Mouse (Mus musculus): ENCODE results near the gene Rgs16. TPM values are rescaled to one million over a fixed set of nuclear protein-coding genes. Genes with fewer than 3 reads are reported as not detected.

Gene Rgs16
- polyA plus RNA-seq, 1 experiment = 2.8 TPM

GRCm38 (mm10) chr1:153723426-153723825, 16.7 kb upstream of the Rgs16 start:
- TF ChIP-seq FOSL1 (IDR thresholded peaks at IDR 0.05; ENCODE audit: insufficient read depth, low read length, poor library complexity, severe bottlenecking) (no peak), MYOG (IDR thresholded peaks at IDR 0.05; ENCODE audit: control insufficient read depth, extremely low read depth, insufficient read length) (no peak), USF1 (IDR thresholded peaks at IDR 0.05; ENCODE audit: low read depth) (no peak), CTCF (IDR thresholded peaks at IDR 0.05; ENCODE audit: control insufficient read depth, insufficient read depth, insufficient read length) (no peak), CEBPB (IDR thresholded peaks at IDR 0.05; ENCODE audit: low read depth) (no peak), MYOD1 (IDR thresholded peaks at IDR 0.05; ENCODE audit: control insufficient read depth, insufficient read length, low read depth) (no peak), MAX (IDR thresholded peaks at IDR 0.05) (no peak)
- no peak overlapping the region for H3ac ChIP-seq (ENCODE audit: control insufficient read depth, insufficient read length, low read depth)
- H3K79me3 ChIP-seq (ENCODE audit: low read depth) = no peaks in the 10 kb centered on the region
- H3K79me2 ChIP-seq (ENCODE audit: control insufficient read depth, insufficient read depth) = no peaks in the 10 kb centered on the region
- no peaks in the 10 kb centered on the region for H3K27me3 ChIP-seq (ENCODE audit: control insufficient read depth, insufficient read depth, insufficient read length)
- no peaks in the 10 kb centered on the region for H3K36me3 ChIP-seq (ENCODE audit: control insufficient read depth, insufficient read depth)
- no peak overlapping the region for H3K4me3 ChIP-seq (ENCODE audit: insufficient read depth, poor library complexity, severe bottlenecking)

DNA sequence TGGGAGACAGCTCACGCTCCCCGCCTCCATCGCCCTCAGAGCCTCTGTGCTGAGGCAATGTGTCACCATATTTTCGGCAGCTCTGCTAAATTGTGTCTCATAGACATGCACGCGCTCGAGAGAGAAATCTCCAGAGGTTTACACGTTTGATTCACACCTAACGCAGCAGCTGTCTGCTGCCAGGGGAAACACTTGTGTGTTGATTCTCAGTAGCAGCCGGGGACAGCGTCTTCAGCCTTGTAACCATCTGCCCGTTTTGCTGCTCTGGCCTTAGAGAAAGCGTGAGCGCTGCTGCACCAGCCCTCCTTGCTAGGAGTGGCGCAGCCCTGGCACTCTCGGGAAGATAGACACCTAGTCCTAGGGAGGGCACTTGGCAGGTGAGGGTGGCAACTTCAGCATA, 13.5 kb upstream of the Rgs16 start:
- TF ChIP-seq MAX (IDR thresholded peaks at IDR 0.05) = no peak
- no peak overlapping the region for H3K4me3 ChIP-seq (ENCODE audit: insufficient read depth, poor library complexity, severe bottlenecking)
- no peaks in the 10 kb centered on the region for H3K36me3 ChIP-seq (ENCODE audit: control insufficient read depth, insufficient read depth)
- H3K27me3 ChIP-seq (ENCODE audit: control insufficient read depth, insufficient read depth, insufficient read length) = no peaks in the 10 kb centered on the region
- H3ac ChIP-seq (ENCODE audit: control insufficient read depth, insufficient read length, low read depth) = no peak overlapping the region
- no peaks in the 10 kb centered on the region for H3K79me2 ChIP-seq (ENCODE audit: control insufficient read depth, insufficient read depth)
- no peaks in the 10 kb centered on the region for H3K79me3 ChIP-seq (ENCODE audit: low read depth)

GRCm38 (mm10) chr1:153729806-153730205, 10.3 kb upstream of the Rgs16 start:
- Histone ChIP-seq H3ac (ENCODE audit: control insufficient read depth, insufficient read length, low read depth) (no peak overlapping the region), H3K79me3 (ENCODE audit: low read depth) (no peaks in the 10 kb centered on the region)
- no peak for TF ChIP-seq MAX (IDR thresholded peaks at IDR 0.05)
- no peak for TF ChIP-seq MYOD1 (IDR thresholded peaks at IDR 0.05; ENCODE audit: control insufficient read depth, insufficient read length, low read depth)
- no peak for TF ChIP-seq USF1 (IDR thresholded peaks at IDR 0.05; ENCODE audit: low read depth)
- TF ChIP-seq CTCF (IDR thresholded peaks at IDR 0.05; ENCODE audit: control insufficient read depth, insufficient read depth, insufficient read length) = no peak
- TF ChIP-seq MYOG (IDR thresholded peaks at IDR 0.05; ENCODE audit: control insufficient read depth, extremely low read depth, insufficient read length) = no peak
- TF ChIP-seq FOSL1 (IDR thresholded peaks at IDR 0.05; ENCODE audit: insufficient read depth, low read length, poor library complexity, severe bottlenecking) = no peak
- TF ChIP-seq CEBPB (IDR thresholded peaks at IDR 0.05; ENCODE audit: low read depth) = no peak

GRCm38 (mm10) chr1:153730671-153731070, 9.5 kb upstream of the Rgs16 start:
- no peak overlapping the region for H3K4me3 ChIP-seq (ENCODE audit: insufficient read depth, poor library complexity, severe bottlenecking)
- H3K36me3 ChIP-seq (ENCODE audit: control insufficient read depth, insufficient read depth) = no peaks in the 10 kb centered on the region
- no peaks in the 10 kb centered on the region for H3K27me3 ChIP-seq (ENCODE audit: control insufficient read depth, insufficient read depth, insufficient read length)
- no peak overlapping the region for H3ac ChIP-seq (ENCODE audit: control insufficient read depth, insufficient read length, low read depth)
- TF ChIP-seq USF1 (IDR thresholded peaks at IDR 0.05; ENCODE audit: low read depth) = no peak
- no peak for TF ChIP-seq MAX (IDR thresholded peaks at IDR 0.05)
- no peak for TF ChIP-seq CEBPB (IDR thresholded peaks at IDR 0.05; ENCODE audit: low read depth)
- no peak for TF ChIP-seq FOSL1 (IDR thresholded peaks at IDR 0.05; ENCODE audit: insufficient read depth, low read length, poor library complexity, severe bottlenecking)
- no peak for TF ChIP-seq CTCF (IDR thresholded peaks at IDR 0.05; ENCODE audit: control insufficient read depth, insufficient read depth, insufficient read length)
- no peak for TF ChIP-seq MYOD1 (IDR thresholded peaks at IDR 0.05; ENCODE audit: control insufficient read depth, insufficient read length, low read depth)
- no peak for TF ChIP-seq MYOG (IDR thresholded peaks at IDR 0.05; ENCODE audit: control insufficient read depth, extremely low read depth, insufficient read length)
- H3K79me3 ChIP-seq (ENCODE audit: low read depth) = no peaks in the 10 kb centered on the region
- no peaks in the 10 kb centered on the region for H3K79me2 ChIP-seq (ENCODE audit: control insufficient read depth, insufficient read depth)

More at GRCm38 (mm10) chr1:153729806-153730205, 10.3 kb upstream of the Rgs16 start:
- H3K36me3 ChIP-seq (ENCODE audit: control insufficient read depth, insufficient read depth) = no peaks in the 10 kb centered on the region
- H3K27me3 ChIP-seq (ENCODE audit: control insufficient read depth, insufficient read depth, insufficient read length) = no peaks in the 10 kb centered on the region
- H3K79me2 ChIP-seq (ENCODE audit: control insufficient read depth, insufficient read depth) = no peaks in the 10 kb centered on the region
- H3K4me3 ChIP-seq (ENCODE audit: insufficient read depth, poor library complexity, severe bottlenecking) = no peak overlapping the region

DNA sequence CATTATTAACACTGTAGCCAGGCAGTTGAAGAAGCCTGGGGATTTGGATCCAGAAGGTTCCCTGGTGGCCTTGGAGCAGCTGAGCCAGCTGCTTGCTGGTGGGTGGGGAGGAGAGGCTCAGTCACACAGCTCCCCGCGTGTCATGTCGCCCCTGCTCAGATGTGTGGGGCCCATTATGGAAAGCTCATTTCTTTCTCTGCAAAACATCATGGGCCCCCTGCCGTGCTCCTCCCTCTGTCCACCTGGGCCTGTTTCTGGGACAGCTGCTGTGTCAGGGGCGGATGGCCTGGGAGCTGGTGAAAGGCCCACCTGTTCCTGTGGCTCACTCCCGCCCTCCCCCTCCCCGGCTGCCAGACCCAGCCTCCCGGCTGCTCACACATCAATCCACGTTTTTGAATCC, 7.0 kb upstream of the Rgs16 start:
- Histone ChIP-seq H3K79me3 (ENCODE audit: low read depth) (no peaks in the 10 kb centered on the region), H3ac (ENCODE audit: control insufficient read depth, insufficient read length, low read depth) (no peak overlapping the region), H3K36me3 (ENCODE audit: control insufficient read depth, insufficient read depth) (no peaks in the 10 kb centered on the region), H3K27me3 (ENCODE audit: control insufficient read depth, insufficient read depth, insufficient read length) (no peaks in the 10 kb centered on the region), H3K4me3 (ENCODE audit: insufficient read depth, poor library complexity, severe bottlenecking) (no peak overlapping the region), H3K79me2 (ENCODE audit: control insufficient read depth, insufficient read depth) (no peaks in the 10 kb centered on the region)
- TF ChIP-seq CTCF (IDR thresholded peaks at IDR 0.05; ENCODE audit: control insufficient read depth, insufficient read depth, insufficient read length) (no peak), MYOG (IDR thresholded peaks at IDR 0.05; ENCODE audit: control insufficient read depth, extremely low read depth, insufficient read length) (no peak), MAX (IDR thresholded peaks at IDR 0.05) (no peak), FOSL1 (IDR thresholded peaks at IDR 0.05; ENCODE audit: insufficient read depth, low read length, poor library complexity, severe bottlenecking) (no peak), USF1 (IDR thresholded peaks at IDR 0.05; ENCODE audit: low read depth) (no peak), CEBPB (IDR thresholded peaks at IDR 0.05; ENCODE audit: low read depth) (no peak), MYOD1 (IDR thresholded peaks at IDR 0.05; ENCODE audit: control insufficient read depth, insufficient read length, low read depth) (no peak)

GRCm38 (mm10) chr1:153734866-153735265, 5.3 kb upstream of the Rgs16 start:
- Histone ChIP-seq H3K36me3 (ENCODE audit: control insufficient read depth, insufficient read depth) (no peaks in the 10 kb centered on the region), H3K4me3 (ENCODE audit: insufficient read depth, poor library complexity, severe bottlenecking) (no peak overlapping the region), H3K79me3 (ENCODE audit: low read depth) (no peaks in the 10 kb centered on the region), H3K79me2 (ENCODE audit: control insufficient read depth, insufficient read depth) (no peaks in the 10 kb centered on the region), H3ac (ENCODE audit: control insufficient read depth, insufficient read length, low read depth) (no peak overlapping the region), H3K27me3 (ENCODE audit: control insufficient read depth, insufficient read depth, insufficient read length) (no peaks in the 10 kb centered on the region)
- TF ChIP-seq FOSL1 (IDR thresholded peaks at IDR 0.05; ENCODE audit: insufficient read depth, low read length, poor library complexity, severe bottlenecking) (no peak), USF1 (IDR thresholded peaks at IDR 0.05; ENCODE audit: low read depth) (no peak), MAX (IDR thresholded peaks at IDR 0.05) (no peak), MYOD1 (IDR thresholded peaks at IDR 0.05; ENCODE audit: control insufficient read depth, insufficient read length, low read depth) (no peak), CTCF (IDR thresholded peaks at IDR 0.05; ENCODE audit: control insufficient read depth, insufficient read depth, insufficient read length) (no peak), CEBPB (IDR thresholded peaks at IDR 0.05; ENCODE audit: low read depth) (no peak), MYOG (IDR thresholded peaks at IDR 0.05; ENCODE audit: control insufficient read depth, extremely low read depth, insufficient read length) (no peak)

Measured in C2C12 (cell line).